Mouse (Mus musculus) E14TG2a.4 (cell line): ENCODE measurements at regions not wholly inside any gene's neighbourhood (a gene's known extent, or its start where the extent isn't known, plus 50 kb on each side); places are given as distances from the start of the nearest gene placed in this dataset.

Source experiments
- H3K27me3 ChIP-seq: 2 replicates; pipeline ENCODE4 v1.6.1; 2014; ENCODE audit warnings: low read length, control low read depth; ENCODE audit not compliant: insufficient read depth
- H3K36me3 ChIP-seq: 2 replicates; pipeline ENCODE4 v1.6.1; 2014; ENCODE audit warnings: low read length, control low read depth; ENCODE audit not compliant: insufficient read depth
- H3K4me1 ChIP-seq: replicated peaks from 2 replicates; pipeline ENCODE4 v1.6.1; 2014; ENCODE audit warnings: low read depth, low read length, control low read depth
- H3K4me3 ChIP-seq: replicated peaks from 2 replicates; pipeline ENCODE4 v1.5.1; 2014; ENCODE audit warnings: mild to moderate bottlenecking, low read length
- H3K9me3 ChIP-seq: 2 replicates; pipeline ENCODE4 v1.6.1; 2014; ENCODE audit warnings: low read length, control low read depth
- CTCF ChIP-seq: conservative IDR thresholded peaks from 2 replicates; pipeline ENCODE4 v1.5.1; 2014; ENCODE audit warnings: low read length
- NANOG ChIP-seq: IDR thresholded peaks from 2 replicates; pipeline ENCODE4 v1.6.1; 2014; ENCODE audit warnings: borderline replicate concordance, low read length, mixed read lengths
- POU5F1 ChIP-seq: IDR thresholded peaks from 2 replicates; pipeline ENCODE4 v1.6.1; 2014; ENCODE audit warnings: low read length, borderline replicate concordance

DNA sequence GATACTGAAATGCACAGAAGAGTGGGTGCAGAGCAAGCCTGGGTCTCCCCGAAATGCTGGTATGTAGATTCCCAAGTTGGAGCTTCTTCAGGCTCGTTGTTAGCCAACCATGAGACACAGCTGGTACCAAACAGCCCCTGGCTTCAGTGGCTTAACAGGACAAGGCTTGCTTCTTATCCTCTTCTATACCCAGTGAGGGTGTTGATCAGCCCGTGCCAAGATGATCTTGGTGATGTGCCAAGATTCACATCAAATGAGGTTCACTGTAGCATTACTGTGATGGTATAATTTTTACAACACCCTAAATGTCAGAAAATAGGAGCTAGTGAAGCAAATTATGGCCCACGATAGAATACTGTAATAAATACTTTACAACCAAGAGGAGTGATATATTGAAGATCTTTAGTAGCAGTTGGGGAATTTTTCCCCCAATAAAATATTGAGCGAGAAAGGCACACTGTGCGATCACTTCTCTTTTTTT is 152.5 kb downstream of the Syk start:
- Histone ChIP-seq H3K36me3 (no peaks in the 10 kb centered on the region), H3K9me3 (no peaks in the 10 kb centered on the region), H3K4me1 (no peaks in the 10 kb centered on the region), H3K27me3 (peaks cover 15% of the 10 kb centered on the region; the same call in 1 of the 2 replicates), H3K4me3 (no peak overlapping the region)
- TF ChIP-seq NANOG (no peak), POU5F1 (no peak), CTCF (no peak)

DNA sequence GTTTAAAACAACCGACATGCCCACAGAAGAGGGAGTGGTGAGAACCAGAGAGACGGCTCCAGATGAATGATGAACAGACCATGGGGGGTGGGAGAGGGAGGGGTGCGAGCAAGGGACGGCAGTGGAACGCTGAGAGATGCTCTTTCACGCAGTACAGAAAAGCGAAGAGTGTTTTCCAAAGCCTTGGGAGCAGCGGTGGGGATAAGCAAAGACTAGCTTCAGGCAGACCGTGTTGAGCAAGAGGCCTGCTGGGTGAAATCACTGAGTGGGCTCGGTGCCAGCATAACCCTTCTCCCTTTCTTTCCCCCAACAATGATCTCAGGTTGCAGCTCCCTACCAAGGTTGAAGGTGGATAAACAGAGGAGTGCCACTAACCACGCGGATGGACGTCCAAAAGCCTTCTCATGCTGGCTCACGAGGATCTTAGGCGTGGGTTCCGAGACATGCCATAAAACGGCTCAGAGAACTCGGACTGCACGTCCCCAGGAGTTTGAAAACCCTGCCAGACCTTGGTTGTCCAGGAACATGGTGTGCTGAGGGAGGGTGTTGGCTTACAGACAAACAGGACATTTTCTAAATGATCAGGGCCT is 153.1 kb downstream of the Syk start:
- Histone ChIP-seq H3K4me3 (no peak overlapping the region), H3K27me3 (peaks cover 15% of the 10 kb centered on the region; the same call in 1 of the 2 replicates), H3K4me1 (no peaks in the 10 kb centered on the region), H3K9me3 (no peaks in the 10 kb centered on the region), H3K36me3 (no peaks in the 10 kb centered on the region)
- no peak for TF ChIP-seq NANOG
- no peak for TF ChIP-seq POU5F1
- TF ChIP-seq CTCF, result no peak

DNA sequence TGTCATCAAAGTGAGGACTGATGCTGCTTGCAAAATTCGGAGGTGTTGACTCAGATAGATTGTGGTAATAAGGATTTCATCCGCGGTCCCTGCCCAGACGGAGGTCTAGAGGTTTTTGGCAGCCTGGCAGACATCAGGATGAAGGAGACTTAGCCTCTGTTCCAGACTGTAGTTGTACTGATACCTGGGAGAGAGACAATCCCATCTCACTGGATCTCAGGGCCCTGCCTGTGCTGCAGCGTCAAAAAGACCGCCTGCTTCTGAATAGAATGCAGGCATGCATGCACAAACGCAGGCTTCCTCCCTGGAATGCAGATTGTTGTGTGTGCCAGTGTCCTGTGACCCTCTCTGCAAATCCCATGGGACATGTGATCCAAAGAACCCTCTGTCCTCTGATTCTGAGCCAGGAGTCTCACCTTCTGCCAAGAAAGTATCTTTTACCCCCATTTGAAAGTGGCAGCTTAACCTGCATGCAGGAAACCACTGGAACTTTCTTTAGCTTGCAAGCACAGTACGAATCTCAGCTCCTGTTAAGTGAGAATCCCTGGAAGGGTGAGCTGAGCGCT is 155.2 kb downstream of the Syk start:
- no peak overlapping the region for H3K4me3 ChIP-seq
- H3K9me3 ChIP-seq, result no peaks in the 10 kb centered on the region
- H3K4me1 ChIP-seq, result no peaks in the 10 kb centered on the region
- TF ChIP-seq CTCF (no peak), POU5F1 (no peak), NANOG (no peak)
- no peaks in the 10 kb centered on the region for H3K36me3 ChIP-seq
- 0 out of 2 replicates have a peak, but pooled peaks cover 8% of the 10 kb centered on the region for H3K27me3 ChIP-seq

DNA sequence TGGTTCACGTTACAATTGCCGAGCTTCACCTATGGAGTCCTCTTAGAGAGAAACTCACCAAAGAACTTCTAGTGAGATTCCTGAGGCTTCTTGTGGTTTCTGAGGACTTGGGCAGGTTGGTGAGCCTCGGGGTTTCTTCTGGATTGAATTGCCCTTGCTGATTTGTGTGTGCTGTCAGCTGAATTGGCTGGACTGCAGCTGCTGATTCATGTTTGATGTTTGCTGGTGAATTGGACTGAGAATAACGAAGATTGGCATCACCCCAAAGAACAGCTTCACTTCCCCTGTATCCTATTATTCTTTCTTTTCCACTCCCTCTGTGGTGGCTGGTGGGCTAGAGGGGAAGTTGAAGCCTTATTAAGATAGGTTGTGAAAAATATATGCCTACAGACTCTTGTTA is 158.4 kb downstream of the Syk start:
- no peaks in the 10 kb centered on the region for H3K36me3 ChIP-seq
- H3K4me1 ChIP-seq, result no peaks in the 10 kb centered on the region
- no peaks in the 10 kb centered on the region for H3K27me3 ChIP-seq
- H3K9me3 ChIP-seq, result no peaks in the 10 kb centered on the region
- TF ChIP-seq CTCF (no peak), POU5F1 (no peak), NANOG (no peak)
- H3K4me3 ChIP-seq, result no peak overlapping the region

DNA sequence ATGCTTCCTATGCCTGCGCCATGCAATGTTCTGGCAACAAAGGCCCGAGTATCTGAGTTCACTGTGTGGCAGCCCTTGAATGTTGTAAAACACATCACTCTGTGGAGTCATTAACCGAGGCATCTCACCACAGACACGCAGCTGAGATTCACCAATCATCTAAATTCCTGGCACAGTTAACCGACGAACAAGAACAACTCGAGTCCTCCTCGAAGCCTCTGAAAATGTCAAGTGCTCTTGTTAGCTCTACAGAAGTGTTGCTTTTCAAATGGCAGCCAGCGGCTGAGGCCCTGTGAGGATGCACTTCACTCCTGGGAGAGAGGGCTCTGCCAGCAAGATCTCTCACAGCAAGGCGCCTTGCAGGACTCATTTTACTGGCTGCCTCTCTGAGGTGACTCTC is 173.0 kb downstream of the Syk start:
- Histone ChIP-seq H3K9me3 (peaks cover 27% of the 10 kb centered on the region), H3K27me3 (no peaks in the 10 kb centered on the region), H3K4me3 (no peak overlapping the region), H3K36me3 (no peaks in the 10 kb centered on the region), H3K4me1 (peaks cover 5% of the 10 kb centered on the region; the same call in 1 of the 2 replicates)
- TF ChIP-seq NANOG (no peak), CTCF (no peak), POU5F1 (no peak)

DNA sequence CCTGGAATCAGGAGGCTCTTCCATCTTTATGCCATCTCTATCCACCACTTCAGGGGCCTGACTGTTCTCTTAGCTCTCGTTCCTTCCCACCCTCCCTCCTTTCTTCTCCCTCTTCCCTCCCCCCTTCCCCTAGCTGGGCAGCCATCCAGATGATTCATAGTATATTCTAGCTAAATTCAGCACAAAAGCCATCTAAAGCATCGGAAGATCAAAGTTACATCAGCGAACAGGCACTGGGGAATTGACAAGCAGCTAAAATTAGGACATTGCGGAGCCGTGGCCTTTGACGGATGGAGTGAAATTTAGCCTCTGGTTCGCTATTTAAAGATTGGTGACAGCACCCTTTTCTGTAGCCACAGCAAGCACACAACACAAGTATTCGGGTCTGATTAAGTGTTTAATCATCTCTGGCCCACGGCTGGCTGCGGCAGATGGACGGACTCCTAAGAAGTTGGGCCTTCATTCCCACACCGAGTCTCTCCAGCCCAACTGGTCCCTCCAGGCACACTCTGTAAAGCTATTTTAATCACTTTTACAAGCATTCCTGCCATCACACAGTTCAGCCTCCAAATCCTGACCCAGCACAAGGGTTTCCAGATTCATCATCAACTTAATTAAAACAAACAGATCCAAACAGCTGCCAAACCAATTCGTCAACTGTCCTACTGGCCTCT is 163.8 kb downstream of the Auh start:
- TF ChIP-seq POU5F1, result no peak
- no peak for TF ChIP-seq CTCF
- no peak for TF ChIP-seq NANOG
- H3K36me3 ChIP-seq, result no peaks in the 10 kb centered on the region
- no peak overlapping the region for H3K4me3 ChIP-seq
- peaks cover 10% of the 10 kb centered on the region for H3K9me3 ChIP-seq
- H3K27me3 ChIP-seq, result no peaks in the 10 kb centered on the region
- H3K4me1 ChIP-seq, result 0 out of 2 replicates have a peak, but pooled peaks cover 4% of the 10 kb centered on the region

DNA sequence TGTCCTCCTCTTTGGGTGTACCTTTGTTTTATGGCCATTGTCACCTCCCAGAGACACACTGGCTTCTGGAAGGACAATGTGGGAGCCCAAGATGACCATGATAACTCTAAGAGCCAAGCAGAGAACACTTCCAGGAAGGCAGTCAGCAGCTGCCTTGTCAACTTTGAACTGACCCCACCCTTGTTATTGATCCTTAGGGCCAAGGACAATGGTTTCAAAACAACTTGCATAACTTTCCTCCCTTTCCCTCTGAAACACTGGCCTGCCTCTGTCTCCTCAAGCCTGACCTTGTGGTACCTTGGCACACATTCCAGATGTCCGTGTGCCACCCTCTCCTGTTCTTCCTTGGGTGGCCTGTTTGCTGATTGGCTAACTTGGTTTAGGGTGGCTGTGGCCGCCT is 163.2 kb downstream of the Auh start:
- H3K4me1 ChIP-seq, result 0 out of 2 replicates have a peak, but pooled peaks cover 4% of the 10 kb centered on the region
- H3K9me3 ChIP-seq, result peaks cover 10% of the 10 kb centered on the region
- no peak for TF ChIP-seq NANOG
- H3K4me3 ChIP-seq, result no peak overlapping the region
- H3K27me3 ChIP-seq, result no peaks in the 10 kb centered on the region
- H3K36me3 ChIP-seq, result no peaks in the 10 kb centered on the region

DNA sequence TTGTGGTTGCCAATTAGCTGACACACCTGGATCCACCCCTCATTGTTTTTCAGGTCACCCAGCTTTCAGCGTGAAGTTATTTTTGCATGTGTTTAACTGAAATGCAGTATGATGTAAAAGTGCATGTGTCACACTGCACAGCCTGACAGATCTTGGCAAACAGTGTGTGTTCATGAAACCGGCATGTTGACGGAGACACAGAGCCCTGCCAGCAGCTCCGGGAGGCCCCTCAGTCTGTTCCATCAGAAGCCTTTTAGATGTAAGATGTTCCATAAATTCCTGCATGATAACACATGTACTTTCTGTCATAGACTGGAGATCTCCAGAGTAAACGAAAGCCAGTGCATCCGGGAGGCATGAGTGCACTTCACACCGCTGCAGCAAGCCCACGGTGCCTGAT is 159.5 kb downstream of the Auh start:
- Histone ChIP-seq H3K9me3 (peaks cover 10% of the 10 kb centered on the region), H3K4me3 (no peak overlapping the region), H3K4me1 (0 out of 2 replicates have a peak, but pooled peaks cover 4% of the 10 kb centered on the region), H3K36me3 (no peaks in the 10 kb centered on the region), H3K27me3 (no peaks in the 10 kb centered on the region)
- TF ChIP-seq CTCF, result no peak
- no peak for TF ChIP-seq POU5F1
- no peak for TF ChIP-seq NANOG

DNA sequence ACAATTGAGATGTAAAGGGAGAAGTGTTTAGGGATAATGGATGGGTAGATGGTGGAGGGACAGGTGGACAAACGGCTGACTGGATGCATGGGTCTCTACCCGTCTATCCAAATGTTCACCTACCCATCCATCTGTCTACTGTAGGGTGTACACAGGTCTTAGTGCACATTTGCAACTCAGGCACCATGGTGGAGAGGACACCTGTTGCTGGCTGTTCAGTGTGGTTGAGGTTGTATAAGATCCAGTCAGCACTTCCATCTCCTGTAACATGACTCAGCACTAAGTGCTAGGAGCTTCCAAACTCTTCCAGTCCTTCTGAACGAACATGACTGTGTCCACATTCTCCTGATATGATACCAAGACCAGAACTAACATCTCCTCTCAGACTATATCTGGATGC is 158.0 kb downstream of the Auh start:
- Histone ChIP-seq H3K9me3 (peaks cover 10% of the 10 kb centered on the region), H3K27me3 (no peaks in the 10 kb centered on the region), H3K36me3 (no peaks in the 10 kb centered on the region), H3K4me1 (0 out of 2 replicates have a peak, but pooled peaks cover under 1% of the 10 kb centered on the region), H3K4me3 (no peak overlapping the region)
- TF ChIP-seq NANOG, result no peak
- TF ChIP-seq POU5F1, result no peak
- TF ChIP-seq CTCF, result no peak
